Mouse (Mus musculus): ENCODE results near the gene Cd151. TPM values are rescaled to one million over a fixed set of nuclear protein-coding genes. Genes with fewer than 3 reads are reported as not detected.
"Not testable (repeated sequence)": the region's sequence is repeated elsewhere in the genome, so short reads cannot be mapped to it uniquely, and the experiment has no call there.

The Cd151 gene
- polyA plus RNA-seq, 1 experiment: 414 TPM

GRCm38 (mm10) chr7:141442199-141442598 lies 25.0 kb upstream of the Cd151 start:
- Histone ChIP-seq H3K4me1 (ENCODE audit: control insufficient read depth, insufficient read depth, insufficient read length, low read length) (peaks cover 14% of the 10 kb centered on the region), H3K4me3 (ENCODE audit: low read depth, low read length) (no peak overlapping the region), H3K27ac (ENCODE audit: insufficient read depth, low read depth, low read length) (no peak overlapping the region), H3K27me3 (ENCODE audit: control insufficient read depth, insufficient read depth, low read length) (no peaks in the 10 kb centered on the region), H3K36me3 (ENCODE audit: control insufficient read depth, insufficient read depth, low read length) (no peaks in the 10 kb centered on the region)
- TF ChIP-seq CTCF (IDR thresholded peaks at IDR 0.05; ENCODE audit: extremely low read depth, insufficient read length, insufficient replicate concordance, low read depth, low read length): no peak
- no peak for TF ChIP-seq POLR2A (IDR thresholded peaks at IDR 0.05; ENCODE audit: low read depth, low read length)
- WGBS: 89% methylated on average over 13 of the region's 13 CpGs

GRCm38 (mm10) chr7:141443081-141443821 lies 23.9 kb upstream of the Cd151 start:
- peak overlapping the region; percentile 82 for H3K4me3 ChIP-seq (ENCODE audit: low read depth, low read length)
- H3K27me3 ChIP-seq (ENCODE audit: control insufficient read depth, insufficient read depth, low read length): no peaks in the 10 kb centered on the region
- H3K27ac ChIP-seq (ENCODE audit: insufficient read depth, low read depth, low read length): 0 out of 2 replicates have a peak overlapping the region, but pooled peaks have one; percentile 8
- H3K4me1 ChIP-seq (ENCODE audit: control insufficient read depth, insufficient read depth, insufficient read length, low read length): peaks cover 14% of the 10 kb centered on the region
- TF ChIP-seq CTCF (IDR thresholded peaks at IDR 0.05; ENCODE audit: extremely low read depth, insufficient read length, insufficient replicate concordance, low read depth, low read length): peak; percentile 36; the same call in 1 of the 2 replicates
- no peak for TF ChIP-seq POLR2A (IDR thresholded peaks at IDR 0.05; ENCODE audit: low read depth, low read length)
- 4% methylated on average over 12 of the region's 12 CpGs for WGBS
- H3K36me3 ChIP-seq (ENCODE audit: control insufficient read depth, insufficient read depth, low read length): no peaks in the 10 kb centered on the region

DNA sequence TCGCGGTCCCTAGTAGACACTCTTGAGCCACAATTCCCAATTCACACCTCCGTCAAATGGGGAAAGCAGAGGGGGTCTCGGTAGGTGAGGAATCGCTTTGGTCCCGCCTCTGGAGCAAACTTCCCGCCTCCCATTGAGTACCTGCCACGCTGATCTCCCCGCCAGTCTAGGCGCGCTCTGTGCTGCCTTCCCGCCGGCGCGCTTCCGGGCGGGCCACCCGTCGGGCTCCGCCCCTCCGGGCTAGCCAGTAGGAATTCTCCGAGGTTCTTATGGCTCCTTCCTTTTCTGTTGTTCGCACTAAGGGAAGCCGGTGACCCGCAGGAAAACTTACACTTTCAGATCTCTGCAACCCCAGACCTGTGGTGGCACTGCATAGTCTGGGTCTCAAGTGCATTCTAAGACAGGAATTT lies 23.4 kb upstream of the Cd151 start, which contains the start of gene Pidd1:
Gene Pidd1 (minus strand): TSS at position 198 of the 410 bp plus-strand sequence.
- WGBS: under 1% methylated on average over 25 of the region's 25 CpGs
- peak; percentile 43; the same call in 1 of the 2 replicates for TF ChIP-seq POLR2A (IDR thresholded peaks at IDR 0.05; ENCODE audit: low read depth, low read length)
- no peak for TF ChIP-seq CTCF (IDR thresholded peaks at IDR 0.05; ENCODE audit: extremely low read depth, insufficient read length, insufficient replicate concordance, low read depth, low read length)
- no peaks in the 10 kb centered on the region for H3K27me3 ChIP-seq (ENCODE audit: control insufficient read depth, insufficient read depth, low read length)
- peak within 1 kb of the TSS; percentile 64 for H3K27ac ChIP-seq (ENCODE audit: insufficient read depth, low read depth, low read length)
- H3K4me3 ChIP-seq (ENCODE audit: low read depth, low read length): peak within 1 kb of the TSS; percentile 82
- peaks cover 17% of the 10 kb centered on the region for H3K4me1 ChIP-seq (ENCODE audit: control insufficient read depth, insufficient read depth, insufficient read length, low read length)
- peaks cover 4% of the 10 kb centered on the region for H3K36me3 ChIP-seq (ENCODE audit: control insufficient read depth, insufficient read depth, low read length)

DNA sequence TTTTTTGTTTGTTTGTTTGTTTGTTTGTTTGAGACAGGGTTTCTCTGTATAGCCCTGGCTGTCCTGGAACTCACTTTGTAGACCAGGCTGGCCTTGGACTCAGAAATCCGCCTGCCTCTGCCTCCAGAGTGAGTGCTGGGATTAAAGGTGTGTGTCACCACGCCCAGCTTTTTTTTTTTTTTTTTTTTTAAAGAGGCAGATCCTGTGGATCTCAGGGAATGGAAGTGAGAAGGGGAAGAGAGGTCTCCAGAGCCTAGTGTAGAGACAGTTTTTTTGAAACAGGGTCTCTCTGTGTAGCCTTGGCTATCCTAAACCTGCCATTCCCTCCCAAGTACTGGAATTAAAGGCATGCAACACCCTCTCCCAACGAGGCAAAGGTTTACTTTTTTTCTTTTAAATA lies 20.8 kb upstream of the Cd151 start:
- peaks cover 20% of the 10 kb centered on the region for H3K36me3 ChIP-seq (ENCODE audit: control insufficient read depth, insufficient read depth, low read length)
- 54% methylated on average over 3 of the region's 3 CpGs for WGBS
- not testable (repeated sequence) for H3K4me3 ChIP-seq (ENCODE audit: low read depth, low read length); H3K27ac ChIP-seq (ENCODE audit: insufficient read depth, low read depth, low read length); H3K27me3 ChIP-seq (ENCODE audit: control insufficient read depth, insufficient read depth, low read length)
- H3K4me1 ChIP-seq (ENCODE audit: control insufficient read depth, insufficient read depth, insufficient read length, low read length): peaks cover 12% of the 10 kb centered on the region

DNA sequence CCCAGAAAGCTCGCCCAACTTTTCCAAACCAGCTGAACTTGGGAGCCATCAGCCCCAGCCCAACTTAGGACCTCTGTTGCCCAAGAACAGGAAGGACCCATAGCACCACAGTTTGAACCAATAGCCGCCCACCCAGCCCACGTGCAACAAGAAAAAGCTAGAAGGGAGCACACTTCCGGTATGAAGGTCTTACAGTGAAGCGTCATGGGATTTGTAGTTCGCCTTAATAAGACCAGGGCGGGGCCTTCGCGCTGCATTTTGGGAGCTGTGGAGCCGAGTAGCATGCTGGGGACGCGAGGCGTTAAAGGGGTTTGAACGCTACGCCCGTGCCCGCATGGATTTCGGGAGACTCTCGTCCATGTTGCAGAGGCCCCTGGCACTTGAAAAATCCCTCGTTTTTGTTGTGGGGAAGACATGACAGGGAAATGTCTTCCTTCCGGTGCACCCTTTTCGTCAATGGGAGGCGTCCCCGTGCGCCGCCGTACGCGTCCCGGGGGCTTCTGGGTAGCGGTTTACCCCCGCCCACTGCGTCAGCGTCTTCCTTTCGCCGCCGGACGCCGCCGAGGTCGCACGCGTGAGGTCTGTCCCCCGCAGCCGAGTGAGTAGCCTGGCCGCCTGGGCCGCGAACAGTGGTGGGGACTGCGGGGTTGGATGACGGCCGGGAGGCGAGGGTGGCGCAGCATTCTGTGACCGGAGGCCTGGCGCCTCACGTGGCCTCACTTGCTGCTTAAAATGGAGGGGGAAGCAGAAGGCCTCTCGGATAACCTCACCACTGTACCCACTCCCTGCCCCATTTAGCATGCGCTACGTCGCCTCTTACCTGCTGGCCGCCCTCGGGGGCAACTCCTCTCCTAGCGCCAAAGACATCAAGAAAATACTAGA lies 19.8 kb upstream of the Cd151 start, which contains the start of gene Rplp2:
Gene Rplp2 (plus strand): TSS at position 261 of the 882 bp plus-strand sequence.
- under 1% methylated on average over 63 of the region's 63 CpGs for WGBS
- peak within 1 kb of the TSS; percentile 78 for H3K4me3 ChIP-seq (ENCODE audit: low read depth, low read length)
- TF ChIP-seq POLR2A (IDR thresholded peaks at IDR 0.05; ENCODE audit: low read depth, low read length) (peak; percentile 88), CTCF (IDR thresholded peaks at IDR 0.05; ENCODE audit: extremely low read depth, insufficient read length, insufficient replicate concordance, low read depth, low read length) (no peak)
- H3K27ac ChIP-seq (ENCODE audit: insufficient read depth, low read depth, low read length): peak within 1 kb of the TSS; percentile 91
- H3K27me3 ChIP-seq (ENCODE audit: control insufficient read depth, insufficient read depth, low read length): no peaks in the 10 kb centered on the region
- peaks cover 12% of the 10 kb centered on the region for H3K4me1 ChIP-seq (ENCODE audit: control insufficient read depth, insufficient read depth, insufficient read length, low read length)
- H3K36me3 ChIP-seq (ENCODE audit: control insufficient read depth, insufficient read depth, low read length): peaks cover 25% of the 10 kb centered on the region

- Histone ChIP-seq H3K27me3 (ENCODE audit: control insufficient read depth, insufficient read depth, low read length) (no peaks in the 10 kb centered on the region), H3K4me3 (ENCODE audit: low read depth, low read length) (no peak overlapping the region), H3K4me1 (ENCODE audit: control insufficient read depth, insufficient read depth, insufficient read length, low read length) (peaks cover 16% of the 10 kb centered on the region), H3K27ac (ENCODE audit: insufficient read depth, low read depth, low read length) (no peak overlapping the region), H3K36me3 (ENCODE audit: control insufficient read depth, insufficient read depth, low read length) (peaks cover 25% of the 10 kb centered on the region)
- TF ChIP-seq POLR2A (IDR thresholded peaks at IDR 0.05; ENCODE audit: low read depth, low read length) (no peak), CTCF (IDR thresholded peaks at IDR 0.05; ENCODE audit: extremely low read depth, insufficient read length, insufficient replicate concordance, low read depth, low read length) (no peak)
Observed at GRCm38 (mm10) chr7:141451928-141452327, 15.3 kb upstream of the Cd151 start.

DNA sequence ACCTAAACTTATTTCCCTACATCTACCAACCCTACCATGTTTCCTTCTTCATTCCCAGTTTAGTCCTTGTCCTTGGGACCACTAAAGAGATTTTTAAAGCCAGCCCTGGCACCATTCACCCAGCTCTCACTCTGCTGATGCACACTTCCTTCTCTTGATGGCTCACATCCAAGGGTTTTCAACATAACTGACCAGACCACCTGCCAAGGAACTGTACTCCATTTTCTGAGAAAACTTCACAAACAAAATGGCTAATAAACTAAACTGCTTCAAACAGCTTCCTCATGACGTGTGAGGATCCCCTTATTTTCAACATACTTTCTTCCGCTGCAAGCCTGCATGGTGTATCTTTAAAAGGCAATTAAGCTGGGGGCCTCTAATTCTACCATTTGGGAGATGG lies 13.6 kb upstream of the Cd151 start:
- TF ChIP-seq CTCF (IDR thresholded peaks at IDR 0.05; ENCODE audit: extremely low read depth, insufficient read length, insufficient replicate concordance, low read depth, low read length) (no peak), POLR2A (IDR thresholded peaks at IDR 0.05; ENCODE audit: low read depth, low read length) (no peak)
- Histone ChIP-seq H3K4me3 (ENCODE audit: low read depth, low read length) (no peak overlapping the region), H3K27me3 (ENCODE audit: control insufficient read depth, insufficient read depth, low read length) (no peaks in the 10 kb centered on the region), H3K4me1 (ENCODE audit: control insufficient read depth, insufficient read depth, insufficient read length, low read length) (peaks cover 26% of the 10 kb centered on the region), H3K27ac (ENCODE audit: insufficient read depth, low read depth, low read length) (no peak overlapping the region), H3K36me3 (ENCODE audit: control insufficient read depth, insufficient read depth, low read length) (peaks cover 38% of the 10 kb centered on the region)
- WGBS: 56% methylated on average over 2 of the region's 2 CpGs

Data from small intestine, adult 2 months (tissue).